Mouse (Mus musculus) ES-Bruce4 (cell line): Measurements from ENCODE around the gene Trip12.

Experiments
- CTCF ChIP-seq: IDR thresholded peaks from one replicate; pipeline ENCODE4 v1.8.1; 2011; ENCODE audit warnings: low read depth, low read length
- EP300 ChIP-seq: IDR thresholded peaks from 2 replicates; pipeline ENCODE4 v1.6.1; 2011; ENCODE audit warnings: low read depth, low read length; ENCODE audit not compliant: insufficient read depth

DNA sequence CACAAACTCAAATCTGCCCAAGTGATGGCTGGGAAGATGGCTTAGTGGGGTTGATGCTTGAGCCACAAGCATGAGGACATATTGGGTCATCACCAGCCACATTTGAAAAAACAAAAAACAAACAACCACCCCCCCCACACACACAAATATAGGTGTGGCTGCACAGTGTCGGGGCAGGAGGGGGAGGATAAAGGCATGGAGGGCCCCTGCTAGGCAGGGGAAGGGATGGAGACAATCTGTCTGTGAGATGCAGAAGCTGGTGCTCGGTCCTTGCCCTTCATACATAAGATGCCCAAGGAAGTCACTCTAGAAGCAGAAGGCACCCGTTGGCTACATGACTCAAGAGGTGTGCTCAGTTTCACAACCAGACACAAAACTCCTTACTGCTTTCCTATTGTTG lies 118.4 kb downstream of the Trip12 start:
- TF ChIP-seq CTCF = no peak
- TF ChIP-seq EP300 = no peak
